Mouse (Mus musculus) midbrain, embryonic 11.5 days (tissue): ENCODE measurements around the gene Pim2. TPM values are rescaled to one million over a fixed set of nuclear protein-coding genes. Genes with fewer than 3 reads are reported as not detected.
A peak's percentile ranks its signal among the peaks of the same experiment; 100 is the strongest.

ENCODE experiments used
- ATAC-seq: fragments of 200-750 bp; cut with Nextera tagmentation; 2 replicates; pipeline ENCODE4 v1.8.0; 2017; ENCODE audit warnings: moderate TSS enrichment, moderate library complexity; ENCODE audit not compliant: low FRiP score
- DNase-seq: peaks from one replicate; pipeline ENCODE4 v3.0.0; 2015; ENCODE audit warnings: low spot score; ENCODE audit errors: missing footprints
- H3K27ac ChIP-seq: fragments of 300-500 bp; sonication (generic); 2 replicates; pipeline ENCODE4 v1.5.1; 2014; ENCODE audit warnings: low read depth, low read length
- H3K27me3 ChIP-seq: fragments of 300-500 bp; sonication (generic); 2 replicates; pipeline ENCODE4 v1.6.1; 2014; ENCODE audit warnings: mild to moderate bottlenecking, low read length, moderate library complexity, mixed read lengths; ENCODE audit not compliant: control insufficient read depth, insufficient read depth
- H3K36me3 ChIP-seq: fragments of 300-500 bp; sonication (generic); 2 replicates; pipeline ENCODE4 v1.6.1; 2014; ENCODE audit warnings: mild to moderate bottlenecking, low read length, moderate library complexity, mixed read lengths; ENCODE audit not compliant: control insufficient read depth, insufficient read depth
- H3K4me1 ChIP-seq: fragments of 300-500 bp; sonication (generic); 2 replicates; pipeline ENCODE4 v1.6.1; 2014; ENCODE audit warnings: low read length; ENCODE audit not compliant: control insufficient read depth, insufficient read depth
- H3K4me2 ChIP-seq: fragments of 300-500 bp; sonication (generic); 2 replicates; pipeline ENCODE4 v1.6.1; 2014; ENCODE audit warnings: mild to moderate bottlenecking, moderate library complexity
- H3K4me3 ChIP-seq: fragments of 300-500 bp; sonication (generic); 2 replicates; pipeline ENCODE4 v1.5.1; 2014; ENCODE audit warnings: low read depth, low read length
- H3K9ac ChIP-seq: fragments of 300-500 bp; sonication (generic); 2 replicates; pipeline ENCODE4 v1.6.1; 2014; ENCODE audit warnings: low read length
- H3K9me3 ChIP-seq: fragments of 300-500 bp; sonication (generic); 2 replicates; pipeline ENCODE4 v1.6.1; 2016; ENCODE audit warnings: low read length; ENCODE audit not compliant: control insufficient read depth
- WGBS: fragments of 180-500 bp; shearing (Covaris S2); extraction: QIAGEN DNeasy Blood & Tissue Kit; methylation state at CpG from one replicate; pipeline ENCODE4 v1.1.7; 2014; 5-methylcytosine and 5-hydroxymethylcytosine counted together
- polyA plus RNA-seq: library from polyadenylated mRNA; unstranded; fragments of >200 nt; fragmentation: Nextera tagmentation; extraction: Ambion mirVana; gene quantifications from 2 replicates; pipeline ENCODE4 v1.2.1, GENCODE M21; 2014

Pim2 gene
- polyA plus RNA-seq, 1 experiment from 2014 or later: 13.3 TPM

GRCm38 (mm10) chrX:7919601-7920383, 41.7 kb downstream of the Pim2 start, which contains the start of gene Pcsk1n:
Pcsk1n (plus strand) TSS chrX:7919822.
- Histone ChIP-seq H3K9me3 (no peaks in the 10 kb centered on the region), H3K4me1 (peaks cover 9% of the 10 kb centered on the region), H3K9ac (peak within 1 kb of the TSS; percentile 17; the same call in 1 of the 2 replicates), H3K36me3 (no peaks in the 10 kb centered on the region), H3K27me3 (peaks cover 24% of the 10 kb centered on the region), H3K27ac (peak within 1 kb of the TSS; percentile 48; the same call in 1 of the 2 replicates), H3K4me3 (peak within 1 kb of the TSS; percentile 26), H3K4me2 (peak within 1 kb of the TSS; percentile 48)
- ATAC-seq (peak; percentile 85), DNase-seq (peak; percentile 86)
- WGBS: 12% methylated on average over 32 of the region's 40 CpGs

GRCm38 (mm10) chrX:7922032-7922431, 44.0 kb downstream of the Pim2 start:
- ATAC-seq (peak; percentile 41), DNase-seq (no peak)
- H3K4me2 ChIP-seq: peak overlapping the region; percentile 52
- 12% methylated on average over 42 of the region's 48 CpGs for WGBS
- H3K27me3 ChIP-seq: peaks cover 28% of the 10 kb centered on the region
- H3K9me3 ChIP-seq: no peaks in the 10 kb centered on the region
- no peak overlapping the region for H3K27ac ChIP-seq
- H3K4me3 ChIP-seq: peak overlapping the region; percentile 30
- peak overlapping the region; percentile 54 for H3K9ac ChIP-seq
- peaks cover 9% of the 10 kb centered on the region for H3K4me1 ChIP-seq
- H3K36me3 ChIP-seq: no peaks in the 10 kb centered on the region

GRCm38 (mm10) chrX:7926266-7926665, 48.2 kb downstream of the Pim2 start:
- Histone ChIP-seq H3K27me3 (peaks cover 26% of the 10 kb centered on the region), H3K9ac (no peak overlapping the region), H3K36me3 (0 out of 2 replicates have a peak, but pooled peaks cover under 1% of the 10 kb centered on the region), H3K4me2 (no peak overlapping the region), H3K4me1 (peaks cover 6% of the 10 kb centered on the region), H3K27ac (no peak overlapping the region), H3K4me3 (no peak overlapping the region), H3K9me3 (no peaks in the 10 kb centered on the region)
- 70% methylated on average over 6 of the region's 6 CpGs for WGBS
- no peak for DNase-seq
- no peak for ATAC-seq

- WGBS: 22% methylated on average over 10 of the region's 10 CpGs
- ATAC-seq: no peak
- Histone ChIP-seq H3K9me3 (no peaks in the 10 kb centered on the region), H3K4me2 (no peak overlapping the region), H3K4me1 (peaks cover 6% of the 10 kb centered on the region), H3K4me3 (no peak overlapping the region), H3K27me3 (peaks cover 19% of the 10 kb centered on the region), H3K9ac (no peak overlapping the region), H3K36me3 (0 out of 2 replicates have a peak, but pooled peaks cover 4% of the 10 kb centered on the region), H3K27ac (no peak overlapping the region)
- no peak for DNase-seq
These were observed 49.1 kb downstream of the Pim2 start for GRCm38 (mm10) chrX:7927116-7927515.

GRCm38 (mm10) chrX:7928270-7928790, 50.3 kb downstream of the Pim2 start, which contains the start of gene Eras:
Eras (minus strand) TSS chrX:7928607.
- 11% methylated on average over 18 of the region's 19 CpGs for WGBS
- Histone ChIP-seq H3K27ac (no peak within 1 kb of the TSS), H3K9me3 (no peaks in the 10 kb centered on the region), H3K4me1 (no peaks in the 10 kb centered on the region), H3K4me2 (no peak within 1 kb of the TSS), H3K9ac (no peak within 1 kb of the TSS), H3K27me3 (peaks cover 9% of the 10 kb centered on the region), H3K36me3 (0 out of 2 replicates have a peak, but pooled peaks cover 4% of the 10 kb centered on the region), H3K4me3 (no peak within 1 kb of the TSS)
- DNase-seq (no peak), ATAC-seq (no peak)

Other genes with a start within 250 kb of the Pim2 start
- gene Syp, start 239.8 kb upstream of the Pim2 start, polyA plus RNA-seq: 10.3 and 10.9 TPM in 2 replicates
- 1.1 and 2.2 TPM in 2 replicates for gene Prickle3, start 221.0 kb upstream of the Pim2 start, polyA plus RNA-seq
- gene Plp2, start 206.9 kb upstream of the Pim2 start, polyA plus RNA-seq: 36.3 and 36.9 TPM in 2 replicates
- gene Magix, start 197.0 kb upstream of the Pim2 start, polyA plus RNA-seq: not detected in 2 replicates
- gene Gpkow, start 181.1 kb upstream of the Pim2 start, polyA plus RNA-seq: 42.8 and 44.4 TPM in 2 replicates
- 12.8 and 14.1 TPM in 2 replicates for gene Wdr45, start 163.9 kb upstream of the Pim2 start, polyA plus RNA-seq
- 0.22 TPM in 1 of 2 replicates, not detected in the other for gene Gm45208, start 156.0 kb upstream of the Pim2 start, polyA plus RNA-seq
- 97.5 and 106 TPM in 2 replicates for gene Praf2, start 149.8 kb upstream of the Pim2 start, polyA plus RNA-seq
- gene Ccdc120, start 127.4 kb upstream of the Pim2 start, polyA plus RNA-seq: 15.8 and 24.1 TPM in 2 replicates
- 19.4 and 20.6 TPM in 2 replicates for gene Tfe3, start 115.7 kb upstream of the Pim2 start, polyA plus RNA-seq
- gene Gripap1, start 88.5 kb upstream of the Pim2 start, polyA plus RNA-seq: 51.7 and 52.0 TPM in 2 replicates
- gene Kcnd1, start 56.0 kb upstream of the Pim2 start, polyA plus RNA-seq: 0.86 and 1.1 TPM in 2 replicates
- gene Otud5, start 36.9 kb upstream of the Pim2 start, polyA plus RNA-seq: 33.9 and 34.8 TPM in 2 replicates
- 10.1 and 11.2 TPM in 2 replicates for gene Slc35a2, start 5.8 kb downstream of the Pim2 start, polyA plus RNA-seq
- 143 and 160 TPM in 2 replicates for gene Pqbp1, start 21.0 kb downstream of the Pim2 start, polyA plus RNA-seq
- 163 and 179 TPM in 2 replicates for gene Timm17b, start 21.1 kb downstream of the Pim2 start, polyA plus RNA-seq
- gene Gm10491, start 29.6 kb downstream of the Pim2 start, polyA plus RNA-seq: not detected in 2 replicates
- not detected in 2 replicates for gene Gm10490, start 31.3 kb downstream of the Pim2 start, polyA plus RNA-seq
- 21.9 and 26.9 TPM in 2 replicates for gene Pcsk1n, start 41.6 kb downstream of the Pim2 start, polyA plus RNA-seq
- not detected in 2 replicates for gene Eras, start 50.3 kb downstream of the Pim2 start, polyA plus RNA-seq
- 58.4 and 60.4 TPM in 2 replicates for gene Hdac6, start 69.6 kb downstream of the Pim2 start, polyA plus RNA-seq
- 4.8 and 5.2 TPM in 2 replicates for gene Gata1, start 99.8 kb downstream of the Pim2 start, polyA plus RNA-seq
- not detected in 2 replicates for gene Glod5, start 140.2 kb downstream of the Pim2 start, polyA plus RNA-seq
- 80.8 and 82.6 TPM in 2 replicates for gene Suv39h1, start 196.5 kb downstream of the Pim2 start, polyA plus RNA-seq
- gene Was, start 212.2 kb downstream of the Pim2 start, polyA plus RNA-seq: 0.26 and 0.34 TPM in 2 replicates